Mouse (Mus musculus) stomach, embryonic 16.5 days (tissue): ENCODE results near the gene 5430427O19Rik. TPM values are rescaled to one million over a fixed set of nuclear protein-coding genes. Genes with fewer than 3 reads are reported as not detected.

Experiments used
- ATAC-seq: fragments of 200-750 bp; cut with Nextera tagmentation; 2 replicates; pipeline ENCODE4 v1.8.0; 2017; ENCODE audit warnings: moderate number of reproducible peaks, moderate TSS enrichment; ENCODE audit not compliant: insufficient read depth, low FRiP score
- H3K27ac ChIP-seq: fragments of 300-500 bp; sonication (generic); 2 replicates; pipeline ENCODE4 v1.5.1; 2014; ENCODE audit warnings: low read length
- H3K27me3 ChIP-seq: fragments of 300-500 bp; sonication (generic); 2 replicates; pipeline ENCODE4 v1.6.1; 2014; ENCODE audit warnings: low read length, control low read depth, mixed read lengths; ENCODE audit not compliant: control insufficient read depth, insufficient read depth
- H3K36me3 ChIP-seq: fragments of 300-500 bp; sonication (generic); 2 replicates; pipeline ENCODE4 v1.6.1; 2014; ENCODE audit warnings: low read length; ENCODE audit not compliant: control insufficient read depth, insufficient read depth
- H3K4me1 ChIP-seq: fragments of 300-500 bp; sonication (generic); 2 replicates; pipeline ENCODE4 v1.6.1; 2014; ENCODE audit warnings: low read length, control low read depth, mixed read lengths; ENCODE audit not compliant: control insufficient read depth, insufficient read depth
- H3K4me2 ChIP-seq: fragments of 300-500 bp; sonication (generic); 2 replicates; pipeline ENCODE4 v1.6.1; 2014; ENCODE audit warnings: low read depth, low read length, mixed read lengths
- H3K4me3 ChIP-seq: fragments of 300-500 bp; sonication (generic); replicated peaks from 2 replicates; pipeline ENCODE4 v1.5.1; 2014; ENCODE audit warnings: mild to moderate bottlenecking, low read length
- H3K9ac ChIP-seq: fragments of 300-500 bp; sonication (generic); 2 replicates; pipeline ENCODE4 v1.6.1; 2014; ENCODE audit warnings: low read length
- H3K9me3 ChIP-seq: fragments of 300-500 bp; sonication (generic); replicated peaks from 2 replicates; pipeline ENCODE4 v1.6.1; 2016; ENCODE audit warnings: low read length, control low read depth; ENCODE audit not compliant: control insufficient read depth
- WGBS: fragments of 180-500 bp; shearing (Covaris S2); extraction: QIAGEN DNeasy Blood & Tissue Kit; methylation state at CpG from one replicate; pipeline ENCODE4 v1.1.7; 2014; 5-methylcytosine and 5-hydroxymethylcytosine counted together
- polyA plus RNA-seq: library from polyadenylated mRNA; unstranded; fragments of >200 nt; fragmentation: Nextera tagmentation; extraction: Ambion mirVana; gene quantifications from 2 replicates; pipeline ENCODE4 v1.2.1, GENCODE M21; 2015

Gene 5430427O19Rik
- polyA plus RNA-seq, 1 experiment from 2014 or later = 0.18 TPM

DNA sequence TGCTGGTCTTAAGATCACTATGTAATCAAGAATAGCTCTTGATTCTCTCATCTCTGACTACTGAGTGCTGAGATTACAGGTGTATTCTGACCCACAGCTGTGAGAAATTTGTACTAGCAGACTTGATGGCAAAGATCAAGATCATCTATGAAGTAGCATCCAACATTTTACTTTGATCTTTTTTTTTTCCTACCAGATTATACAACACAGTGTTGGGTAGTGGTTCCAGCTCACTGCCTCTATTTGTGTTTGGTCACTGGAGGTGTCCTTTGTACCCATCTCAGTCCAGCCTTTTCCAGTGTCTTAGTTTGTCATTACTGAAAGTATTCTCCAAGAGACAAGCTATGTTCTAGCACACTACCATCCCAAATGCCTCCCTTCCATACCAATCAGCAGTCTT, 5.8 kb downstream of the 5430427O19Rik start:
- H3K4me3 ChIP-seq = no peak overlapping the region

DNA sequence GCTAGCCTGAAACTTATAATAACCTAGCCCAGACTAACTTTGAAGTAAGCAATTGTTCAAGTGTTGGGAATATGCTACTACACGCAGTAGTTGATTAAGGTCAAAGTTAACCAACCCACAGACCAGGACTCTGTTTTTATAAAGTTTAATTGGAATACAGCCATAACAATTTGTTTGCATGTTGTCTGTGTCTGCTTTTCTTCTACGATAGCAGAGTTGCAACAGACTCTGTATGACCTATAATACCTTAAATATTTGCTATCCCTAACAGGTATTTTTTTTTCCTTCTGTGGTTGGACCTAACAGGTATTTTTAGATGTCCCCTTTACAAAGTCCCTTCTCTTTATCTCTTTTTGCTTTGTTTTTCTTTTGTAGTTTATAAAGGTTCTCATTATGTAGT, 7.6 kb downstream of the 5430427O19Rik start:
- no peaks in the 10 kb centered on the region for H3K36me3 ChIP-seq
- H3K9me3 ChIP-seq = no peaks in the 10 kb centered on the region
- no peaks in the 10 kb centered on the region for H3K4me1 ChIP-seq
- no peaks in the 10 kb centered on the region for H3K27me3 ChIP-seq
- H3K4me3 ChIP-seq = no peak overlapping the region
- WGBS = 76% methylated on average over 2 of the region's 2 CpGs
- H3K4me2 ChIP-seq = no peak overlapping the region
- H3K9ac ChIP-seq = no peak overlapping the region
- ATAC-seq = no peak
- no peak overlapping the region for H3K27ac ChIP-seq

More for the DNA sequence above, 5.8 kb downstream of the 5430427O19Rik start:
- H3K4me1 ChIP-seq = no peaks in the 10 kb centered on the region
- H3K27me3 ChIP-seq = no peaks in the 10 kb centered on the region
- H3K27ac ChIP-seq = no peak overlapping the region
- H3K36me3 ChIP-seq = no peaks in the 10 kb centered on the region
- no peaks in the 10 kb centered on the region for H3K9me3 ChIP-seq
- H3K9ac ChIP-seq = no peak overlapping the region
- no peak for ATAC-seq
- H3K4me2 ChIP-seq = no peak overlapping the region

DNA sequence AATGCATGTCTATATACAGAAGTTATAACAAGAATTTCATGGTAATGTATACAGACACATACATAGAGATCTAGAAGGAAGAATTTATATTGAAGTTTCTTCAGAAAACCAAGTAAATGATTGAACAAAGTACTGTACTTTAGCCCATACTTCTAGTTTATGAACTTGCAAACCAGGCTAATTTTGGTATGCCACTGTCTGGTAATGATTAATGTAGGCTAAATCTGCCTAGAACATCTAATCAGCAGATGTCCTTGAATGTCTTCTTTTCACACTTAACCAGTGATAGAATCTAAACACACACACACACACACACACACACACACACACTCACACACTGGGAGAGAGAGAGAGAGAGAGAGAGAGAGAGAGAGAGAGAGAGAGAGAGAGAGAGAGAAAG, 8.1 kb downstream of the 5430427O19Rik start:
- Histone ChIP-seq H3K9me3 (no peaks in the 10 kb centered on the region), H3K9ac (no peak overlapping the region), H3K36me3 (no peaks in the 10 kb centered on the region), H3K27me3 (no peaks in the 10 kb centered on the region), H3K4me1 (no peaks in the 10 kb centered on the region), H3K4me2 (no peak overlapping the region), H3K27ac (no peak overlapping the region), H3K4me3 (no peak overlapping the region)
- ATAC-seq = no peak

DNA sequence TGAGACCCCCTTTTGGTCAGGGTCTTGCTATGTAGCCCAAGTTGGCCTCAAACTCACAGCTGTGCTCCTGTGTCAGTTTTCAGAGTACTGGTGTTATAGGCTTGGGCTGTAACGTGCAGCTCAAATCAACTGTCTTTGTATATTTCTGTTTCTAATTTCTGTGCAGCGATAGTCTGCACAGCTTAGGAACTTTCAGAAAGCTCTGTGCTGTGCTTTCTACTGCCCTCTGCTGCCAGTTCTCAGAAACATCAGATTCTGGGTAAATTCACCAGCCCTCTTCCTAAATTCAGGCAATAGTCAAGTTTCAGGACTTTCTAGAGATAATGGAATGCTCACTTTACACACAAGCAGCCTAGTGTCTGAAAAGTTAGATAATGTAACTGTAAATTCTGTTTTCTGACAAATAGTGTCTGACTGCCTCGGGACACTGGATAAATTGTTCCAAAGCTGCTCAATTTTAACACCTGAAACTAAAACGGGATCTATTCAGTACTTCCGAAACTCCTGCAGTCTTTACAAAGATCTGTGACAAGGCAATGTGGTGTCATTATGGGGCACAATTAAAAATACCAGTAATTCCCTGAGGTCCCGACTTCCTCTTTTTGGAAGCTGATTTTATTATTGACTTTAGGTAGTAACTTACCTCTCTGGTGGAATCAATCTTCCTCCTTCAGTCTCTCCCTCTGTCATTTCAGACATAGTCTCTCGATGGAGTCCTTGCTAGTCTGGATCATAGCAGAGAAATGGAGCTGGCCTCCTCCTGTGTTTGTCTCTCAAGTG, 9.2 kb downstream of the 5430427O19Rik start:
- H3K4me2 ChIP-seq = no peak overlapping the region
- no peaks in the 10 kb centered on the region for H3K27me3 ChIP-seq
- H3K27ac ChIP-seq = no peak overlapping the region
- H3K9ac ChIP-seq = no peak overlapping the region
- H3K36me3 ChIP-seq = no peaks in the 10 kb centered on the region
- 52% methylated on average over 7 of the region's 7 CpGs for WGBS
- no peaks in the 10 kb centered on the region for H3K4me1 ChIP-seq
- ATAC-seq = no peak
- no peaks in the 10 kb centered on the region for H3K9me3 ChIP-seq
- H3K4me3 ChIP-seq = no peak overlapping the region

DNA sequence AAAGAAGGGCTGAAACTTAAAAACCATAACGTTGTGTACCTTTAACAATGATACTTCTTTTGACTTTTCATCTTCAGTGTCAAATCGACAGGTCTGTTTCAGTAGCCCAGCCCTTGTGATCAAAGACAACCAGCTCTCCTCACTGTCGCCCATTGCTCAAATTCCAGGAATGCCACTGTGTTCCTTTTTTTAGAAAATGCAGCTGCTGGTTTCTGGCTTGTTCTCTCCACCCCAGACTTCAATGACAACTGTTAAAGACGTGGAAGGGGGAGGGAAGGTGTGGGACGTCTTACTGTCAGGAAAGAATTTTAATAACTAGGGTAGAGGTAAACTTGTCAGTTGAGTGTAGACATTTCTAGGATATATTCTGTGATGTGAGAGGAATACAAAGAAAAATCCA, 16.5 kb downstream of the 5430427O19Rik start:
- Histone ChIP-seq H3K27me3 (no peaks in the 10 kb centered on the region), H3K36me3 (no peaks in the 10 kb centered on the region), H3K4me3 (no peak overlapping the region), H3K27ac (no peak overlapping the region), H3K9ac (no peak overlapping the region), H3K9me3 (no peaks in the 10 kb centered on the region), H3K4me1 (no peaks in the 10 kb centered on the region), H3K4me2 (no peak overlapping the region)
- no peak for ATAC-seq
- 31% methylated on average over 5 of the region's 5 CpGs for WGBS

DNA sequence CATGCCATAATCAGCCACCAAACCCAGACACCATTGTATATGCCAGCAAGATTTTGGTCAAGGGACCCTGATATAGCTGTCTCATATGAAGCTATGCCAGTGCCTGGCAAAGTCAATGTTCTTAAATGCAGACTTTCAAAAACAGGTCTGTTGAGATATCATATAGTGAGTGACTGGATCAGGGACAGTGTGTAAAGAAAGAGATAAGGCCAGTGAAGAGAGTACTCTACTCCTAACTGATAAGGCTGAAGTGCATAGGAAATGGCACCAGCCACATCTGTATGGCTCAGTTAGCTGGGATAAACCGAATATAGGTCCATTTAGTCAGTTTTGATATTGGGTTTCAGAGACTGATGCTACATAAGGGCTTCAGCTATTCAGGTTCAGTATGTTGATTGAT, 31.0 kb downstream of the 5430427O19Rik start:
- no peak for ATAC-seq
- Histone ChIP-seq H3K4me3 (no peak overlapping the region), H3K9ac (no peak overlapping the region), H3K36me3 (no peaks in the 10 kb centered on the region), H3K27me3 (no peaks in the 10 kb centered on the region), H3K27ac (no peak overlapping the region), H3K9me3 (no peaks in the 10 kb centered on the region), H3K4me2 (no peak overlapping the region), H3K4me1 (no peaks in the 10 kb centered on the region)
- 44% methylated on average over 1 of the region's 1 CpGs for WGBS

DNA sequence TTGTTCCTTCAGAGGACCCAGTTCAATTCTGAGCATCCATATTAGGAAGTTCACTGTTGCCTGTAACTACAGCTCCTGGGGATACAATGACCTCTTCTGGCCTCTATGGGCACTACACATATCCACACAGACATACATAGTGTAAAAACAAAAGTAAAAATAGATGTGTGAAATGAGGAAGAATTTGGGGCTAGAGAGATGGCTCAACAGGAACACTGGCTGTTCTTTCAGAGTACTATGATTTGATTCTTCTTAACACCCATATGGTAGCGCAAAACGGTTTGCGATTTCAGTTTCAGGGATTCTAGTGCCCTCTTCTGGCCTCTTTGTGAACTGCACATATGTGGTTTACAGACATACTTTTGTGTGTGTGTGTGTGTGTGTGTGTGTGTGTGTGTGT, 48.9 kb downstream of the 5430427O19Rik start:
- 34% methylated on average over 3 of the region's 3 CpGs for WGBS
- Histone ChIP-seq H3K4me2 (no peak overlapping the region), H3K36me3 (no peaks in the 10 kb centered on the region)

DNA sequence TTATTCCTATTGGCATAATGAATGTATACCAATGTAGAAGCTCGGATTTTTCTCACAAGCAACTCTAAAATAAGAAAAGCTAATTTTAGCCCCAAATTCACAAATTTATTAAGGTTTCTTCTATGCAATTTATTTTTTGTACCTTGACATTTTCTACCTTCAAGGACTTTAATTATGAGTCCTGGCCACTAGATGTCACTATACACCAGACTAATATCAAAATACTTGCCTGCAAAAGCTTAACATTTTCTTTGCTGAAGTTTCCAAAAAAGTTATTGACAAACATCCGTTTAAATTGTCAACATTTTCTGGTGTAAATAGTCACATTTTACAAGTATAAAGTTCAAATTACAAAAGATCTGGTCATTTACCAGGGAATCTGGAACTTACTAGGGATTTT, 62.8 kb downstream of the 5430427O19Rik start:
- Histone ChIP-seq H3K27me3 (no peaks in the 10 kb centered on the region), H3K4me2 (no peak overlapping the region), H3K9ac (no peak overlapping the region), H3K9me3 (no peaks in the 10 kb centered on the region), H3K36me3 (no peaks in the 10 kb centered on the region), H3K4me3 (no peak overlapping the region), H3K4me1 (no peaks in the 10 kb centered on the region), H3K27ac (no peak overlapping the region)
- WGBS = 8% methylated on average over 2 of the region's 2 CpGs
- ATAC-seq = no peak

More for the DNA sequence above, 48.9 kb downstream of the 5430427O19Rik start:
- Histone ChIP-seq H3K4me3 (no peak overlapping the region), H3K4me1 (no peaks in the 10 kb centered on the region), H3K9ac (no peak overlapping the region), H3K27ac (no peak overlapping the region), H3K27me3 (no peaks in the 10 kb centered on the region), H3K9me3 (no peaks in the 10 kb centered on the region)
- ATAC-seq = no peak
